Comparison of ENCODE assay signal across 12 mouse cellular contexts in the genomic region with DNA sequence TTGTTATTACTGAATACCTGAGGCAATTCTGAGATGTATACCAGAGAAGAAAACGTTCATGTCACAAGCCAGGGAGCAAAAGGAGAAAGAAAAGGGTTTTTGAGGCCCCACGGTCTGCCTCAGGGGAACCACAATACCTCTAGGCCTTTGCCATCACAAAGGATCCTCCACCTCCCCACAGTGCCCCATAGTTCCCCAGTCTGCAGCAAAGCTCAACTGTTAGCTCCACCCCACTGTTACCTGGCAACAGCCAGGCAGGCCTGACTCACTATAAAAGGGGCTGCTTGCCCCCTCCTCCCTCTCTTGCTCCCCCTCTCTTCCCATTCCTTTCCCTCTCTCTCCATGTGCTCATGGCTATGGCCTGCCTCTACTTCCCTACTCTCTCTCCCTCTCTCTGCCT.
DNase-seq lines count a peak whose midpoint lies in the region; ATAC-seq and TF ChIP-seq lines count a peak whose summit lies in the region.
"Had no signal": no experiment of that assay in that cellular context is flagged by ENCODE, and none has a peak within 500 bp of the region (broad histone marks: within the 10 kb centered on the region; RNA-seq: fewer than 3 reads in every experiment).

No protein-coding gene starts in this region.

- no peak overlapping the region for H3K4me3 ChIP-seq in forebrain, embryonic 15.5 days
- no peak overlapping the region for H3K4me3 ChIP-seq in forebrain, embryonic 10.5 days
- H3K4me3 ChIP-seq in hindbrain, embryonic 13.5 days, result no peak overlapping the region
- no peak overlapping the region for H3K4me3 ChIP-seq in hindbrain, postnatal 0 days (ENCODE audit: low read length)
- H3K4me3 ChIP-seq: embryonic facial prominence, embryonic 12.5 days; heart, embryonic 10.5 days had no signal

- no peak for TF ChIP-seq CTCF in hindbrain, postnatal 0 days (IDR thresholded peaks at IDR 0.05; ENCODE audit: low read depth)

- H3K4me2 ChIP-seq in forebrain, embryonic 15.5 days (replicated peaks), result no peak overlapping the region
- no peak overlapping the region for H3K4me2 ChIP-seq in hindbrain, embryonic 13.5 days
- H3K4me2 ChIP-seq in hindbrain, postnatal 0 days (ENCODE audit: low read depth, low read length), result no peak overlapping the region
- H3K4me2 ChIP-seq: embryonic facial prominence, embryonic 12.5 days had no signal

- H3K27me3 ChIP-seq in forebrain, embryonic 15.5 days, result no peaks in the 10 kb centered on the region
- H3K27me3 ChIP-seq in forebrain, embryonic 10.5 days (ENCODE audit: poor library complexity, severe bottlenecking), result no peaks in the 10 kb centered on the region
- no peaks in the 10 kb centered on the region for H3K27me3 ChIP-seq in hindbrain, embryonic 13.5 days
- H3K27me3 ChIP-seq in hindbrain, postnatal 0 days (ENCODE audit: insufficient read depth, low read length), result no peaks in the 10 kb centered on the region
- H3K27me3 ChIP-seq: embryonic facial prominence, embryonic 12.5 days had no signal

- no peak overlapping the region for H3K27ac ChIP-seq in forebrain, embryonic 15.5 days (replicated peaks)
- no peak overlapping the region for H3K27ac ChIP-seq in forebrain, embryonic 10.5 days
- H3K27ac ChIP-seq in hindbrain, embryonic 13.5 days, result no peak overlapping the region
- H3K27ac ChIP-seq in hindbrain, postnatal 0 days, result no peak overlapping the region
- H3K27ac ChIP-seq: embryonic facial prominence, embryonic 12.5 days; heart, embryonic 10.5 days had no signal

- no peaks in the 10 kb centered on the region for H3K36me3 ChIP-seq in forebrain, embryonic 15.5 days
- no peaks in the 10 kb centered on the region for H3K36me3 ChIP-seq in forebrain, embryonic 10.5 days (replicated peaks)
- 0 out of 2 replicates have a peak, but pooled peaks cover 3% of the 10 kb centered on the region for H3K36me3 ChIP-seq in hindbrain, embryonic 13.5 days
- H3K36me3 ChIP-seq in hindbrain, postnatal 0 days (ENCODE audit: insufficient read depth, low read length), result no peaks in the 10 kb centered on the region
- H3K36me3 ChIP-seq: embryonic facial prominence, embryonic 12.5 days; heart, embryonic 10.5 days had no signal

- DNase-seq in forebrain, embryonic 10.5 days (ENCODE audit: extremely low spot score, low spot score), result no peak
- no peak for DNase-seq in hindbrain, postnatal 0 days (ENCODE audit: low spot score)
- DNase-seq in testis, postnatal 10 days (ENCODE audit: low spot score), result peak; percentile 26
- no peak for DNase-seq in testis, postnatal 14 days (ENCODE audit: low spot score)
- DNase-seq: adrenal gland, adult 8-10 months; adrenal gland, postnatal 36 days; gastrocnemius, postnatal 36 days; kidney, adult 11 months had no signal

- 7% methylated on average over 2 of the region's 2 CpGs for WGBS in forebrain, embryonic 15.5 days
- WGBS in forebrain, embryonic 10.5 days, result 17% methylated on average over 2 of the region's 2 CpGs
- 9% methylated on average over 2 of the region's 2 CpGs for WGBS in hindbrain, embryonic 13.5 days
- WGBS in hindbrain, postnatal 0 days, result 20% methylated on average over 2 of the region's 2 CpGs

- no peak overlapping the region for H3K9ac ChIP-seq in forebrain, embryonic 15.5 days (replicated peaks)
- no peak overlapping the region for H3K9ac ChIP-seq in hindbrain, embryonic 13.5 days
- H3K9ac ChIP-seq in hindbrain, postnatal 0 days (replicated peaks; ENCODE audit: low read length), result no peak overlapping the region
- H3K9ac ChIP-seq: embryonic facial prominence, embryonic 12.5 days had no signal

- no peaks in the 10 kb centered on the region for H3K4me1 ChIP-seq in forebrain, embryonic 15.5 days
- peaks cover 8% of the 10 kb centered on the region for H3K4me1 ChIP-seq in forebrain, embryonic 10.5 days
- no peaks in the 10 kb centered on the region; the same call in 1 of the 2 replicates for H3K4me1 ChIP-seq in hindbrain, embryonic 13.5 days (replicated peaks)
- H3K4me1 ChIP-seq in hindbrain, postnatal 0 days (ENCODE audit: insufficient read depth, low read length), result no peaks in the 10 kb centered on the region
- H3K4me1 ChIP-seq: embryonic facial prominence, embryonic 12.5 days; heart, embryonic 10.5 days had no signal

- ATAC-seq in forebrain, embryonic 15.5 days (replicated peaks), result 0 out of 2 replicates have a peak, but pooled peaks have one; percentile 26
- 0 out of 2 replicates have a peak, but pooled peaks have one; percentile 22 for ATAC-seq in hindbrain, embryonic 13.5 days (ENCODE audit: low FRiP score)
- no peak for ATAC-seq in hindbrain, postnatal 0 days

- no peaks in the 10 kb centered on the region for H3K9me3 ChIP-seq in forebrain, embryonic 15.5 days
- no peaks in the 10 kb centered on the region for H3K9me3 ChIP-seq in forebrain, embryonic 10.5 days
- no peaks in the 10 kb centered on the region for H3K9me3 ChIP-seq in hindbrain, embryonic 13.5 days
- H3K9me3 ChIP-seq in hindbrain, postnatal 0 days (ENCODE audit: low read length), result no peaks in the 10 kb centered on the region
- H3K9me3 ChIP-seq: embryonic facial prominence, embryonic 12.5 days; heart, embryonic 10.5 days had no signal
